Mouse (Mus musculus) forebrain, postnatal 0 days (tissue): ENCODE measurements at regions not wholly inside any gene's neighbourhood (a gene's known extent, or its start where the extent isn't known, plus 50 kb on each side); places are given as distances from the start of the nearest gene placed in this dataset.

Source experiments
- ATAC-seq: fragments of 200-750 bp; cut with Nextera tagmentation; 2 replicates; pipeline ENCODE4 v1.8.0; 2017; ENCODE audit warnings: mild to moderate bottlenecking, moderate library complexity
- DNase-seq: peaks from one replicate; pipeline ENCODE4 v3.0.0-alpha.2; 2015
- H3K27ac ChIP-seq: fragments of 300-500 bp; sonication (generic); 2 replicates; pipeline ENCODE4 v1.5.1; 2014; ENCODE audit warnings: low read depth, mild to moderate bottlenecking, antibody characterized with exemption, low read length, moderate library complexity, mixed read lengths
- H3K27me3 ChIP-seq: fragments of 300-500 bp; sonication (generic); 2 replicates; pipeline ENCODE4 v1.6.1; 2014; ENCODE audit warnings: mild to moderate bottlenecking, low read length, mixed read lengths; ENCODE audit not compliant: insufficient read depth
- H3K36me3 ChIP-seq: fragments of 300-500 bp; sonication (generic); 2 replicates; pipeline ENCODE4 v1.6.1; 2014; ENCODE audit warnings: mild to moderate bottlenecking, moderate library complexity; ENCODE audit not compliant: insufficient read depth
- H3K4me1 ChIP-seq: fragments of 300-500 bp; sonication (generic); 2 replicates; pipeline ENCODE4 v1.6.1; 2014; ENCODE audit warnings: antibody characterized with exemption; ENCODE audit not compliant: insufficient read depth
- H3K4me2 ChIP-seq: fragments of 300-500 bp; sonication (generic); 2 replicates; pipeline ENCODE4 v1.6.1; 2014; ENCODE audit warnings: low read depth, mild to moderate bottlenecking, moderate library complexity
- H3K4me3 ChIP-seq: fragments of 300-500 bp; sonication (generic); 2 replicates; pipeline ENCODE4 v1.5.1; 2014; ENCODE audit warnings: low read depth, low read length, mixed read lengths
- H3K9ac ChIP-seq: fragments of 300-500 bp; sonication (generic); 2 replicates; pipeline ENCODE4 v1.6.1; 2014; ENCODE audit warnings: mild to moderate bottlenecking
- H3K9me3 ChIP-seq: fragments of 300-500 bp; sonication (generic); 2 replicates; pipeline ENCODE4 v1.6.1; 2016; ENCODE audit warnings: low read length
- CTCF ChIP-seq: sonication (generic); IDR thresholded peaks from 2 replicates; pipeline ENCODE4 v1.5.1; 2016; ENCODE audit warnings: antibody characterized with exemption, control low read depth, low read depth
- WGBS: fragments of 180-500 bp; shearing (Covaris S2); extraction: QIAGEN DNeasy Blood & Tissue Kit; methylation state at CpG from one replicate; pipeline ENCODE4 v1.1.7; 2014; 5-methylcytosine and 5-hydroxymethylcytosine counted together

DNA sequence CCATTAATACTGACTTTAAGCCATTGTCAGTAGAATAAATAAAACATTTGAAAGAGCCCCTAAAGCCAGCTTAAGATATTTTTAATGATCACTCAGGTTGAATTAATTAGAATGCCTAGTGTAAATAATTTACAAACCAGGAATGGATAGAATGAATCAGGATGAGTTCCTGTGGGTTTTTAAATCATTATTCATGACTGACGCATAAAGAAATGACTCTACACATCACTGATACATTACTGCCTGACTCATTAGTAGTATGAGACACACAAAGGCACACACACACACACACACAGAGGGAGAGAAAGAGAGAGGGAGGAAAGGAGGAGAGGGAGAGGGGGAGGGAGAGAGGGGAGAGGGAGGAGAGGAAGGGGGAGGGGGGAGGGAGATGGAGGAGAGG, 612.0 kb downstream of the Ipmk start:
- DNase-seq = no peak
- H3K9me3 ChIP-seq = no peaks in the 10 kb centered on the region
- H3K36me3 ChIP-seq = no peaks in the 10 kb centered on the region
- no peaks in the 10 kb centered on the region for H3K27me3 ChIP-seq
- WGBS = 61% methylated on average over 1 of the region's 1 CpGs
- no peak overlapping the region for H3K4me3 ChIP-seq
- ATAC-seq = no peak
- no peak overlapping the region for H3K27ac ChIP-seq
- no peak overlapping the region for H3K9ac ChIP-seq
- H3K4me1 ChIP-seq = no peaks in the 10 kb centered on the region
- TF ChIP-seq CTCF = no peak
- H3K4me2 ChIP-seq = no peak overlapping the region

DNA sequence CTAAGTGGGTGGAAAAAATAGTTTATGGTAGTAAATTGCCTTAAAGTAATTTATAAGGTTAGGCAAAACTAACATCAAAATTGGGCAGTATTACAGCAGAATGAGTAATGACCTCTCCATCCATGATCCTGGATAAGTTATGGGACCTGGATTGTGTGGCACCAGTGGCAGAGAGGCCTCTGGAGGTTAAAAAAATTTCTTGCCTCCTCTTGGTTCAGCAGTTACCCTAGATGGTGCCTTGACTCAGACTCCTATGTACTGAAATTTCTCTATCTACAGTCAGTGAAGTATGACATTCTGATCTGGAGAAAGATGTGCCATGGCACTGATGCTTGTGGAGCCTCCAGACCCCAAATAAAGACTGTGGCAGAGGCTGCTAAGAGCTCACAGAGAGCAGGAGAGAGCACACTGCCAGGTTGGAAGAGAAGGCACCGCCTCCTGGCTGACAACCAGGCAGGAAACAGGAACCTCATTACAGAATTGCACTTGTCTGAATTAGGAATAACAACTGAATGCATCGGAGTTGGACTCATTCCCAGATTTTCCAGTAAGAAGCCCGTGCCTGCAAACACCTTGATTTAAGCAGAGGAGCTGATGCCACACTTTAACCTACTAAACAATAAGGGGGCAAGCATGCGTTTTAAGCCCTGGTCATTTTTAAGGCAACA, 613.0 kb downstream of the Ipmk start:
- no peak overlapping the region for H3K4me2 ChIP-seq
- H3K9ac ChIP-seq = no peak overlapping the region
- H3K36me3 ChIP-seq = no peaks in the 10 kb centered on the region
- ATAC-seq = peak; percentile 78; the same call in 1 of the 2 replicates
- H3K4me3 ChIP-seq = no peak overlapping the region
- peak overlapping the region; percentile 5; the same call in 1 of the 2 replicates for H3K27ac ChIP-seq
- 25% methylated on average over 4 of the region's 4 CpGs for WGBS
- H3K9me3 ChIP-seq = no peaks in the 10 kb centered on the region
- no peaks in the 10 kb centered on the region for H3K4me1 ChIP-seq
- H3K27me3 ChIP-seq = no peaks in the 10 kb centered on the region
- TF ChIP-seq CTCF = no peak
- DNase-seq = peak; percentile 36

DNA sequence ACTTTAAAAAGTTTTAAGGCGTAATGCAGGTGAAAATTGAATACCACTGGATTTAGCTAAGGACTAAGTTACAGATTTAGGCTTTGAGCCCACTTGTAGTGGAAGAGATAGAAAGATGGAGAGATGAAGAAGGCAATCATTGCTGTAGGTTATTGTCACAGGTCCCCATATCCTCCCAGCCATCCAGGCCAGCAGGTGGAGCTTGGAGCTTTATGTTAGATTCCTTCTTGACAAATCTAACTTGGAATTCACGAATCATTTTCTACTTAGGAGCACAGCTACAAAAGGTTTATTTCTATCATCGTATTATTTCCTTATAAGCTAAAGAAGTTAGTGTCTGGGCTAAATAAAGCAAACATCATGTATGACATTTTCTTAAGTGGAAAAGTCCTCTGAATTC, 630.5 kb downstream of the Ipmk start:
- Histone ChIP-seq H3K4me2 (no peak overlapping the region), H3K27me3 (no peaks in the 10 kb centered on the region), H3K4me3 (no peak overlapping the region), H3K36me3 (no peaks in the 10 kb centered on the region), H3K4me1 (no peaks in the 10 kb centered on the region), H3K9ac (no peak overlapping the region), H3K9me3 (no peaks in the 10 kb centered on the region), H3K27ac (no peak overlapping the region)
- DNase-seq (peak; percentile 52), ATAC-seq (no peak)
- 79% methylated on average over 3 of the region's 3 CpGs for WGBS
- TF ChIP-seq CTCF = peak; percentile 58

DNA sequence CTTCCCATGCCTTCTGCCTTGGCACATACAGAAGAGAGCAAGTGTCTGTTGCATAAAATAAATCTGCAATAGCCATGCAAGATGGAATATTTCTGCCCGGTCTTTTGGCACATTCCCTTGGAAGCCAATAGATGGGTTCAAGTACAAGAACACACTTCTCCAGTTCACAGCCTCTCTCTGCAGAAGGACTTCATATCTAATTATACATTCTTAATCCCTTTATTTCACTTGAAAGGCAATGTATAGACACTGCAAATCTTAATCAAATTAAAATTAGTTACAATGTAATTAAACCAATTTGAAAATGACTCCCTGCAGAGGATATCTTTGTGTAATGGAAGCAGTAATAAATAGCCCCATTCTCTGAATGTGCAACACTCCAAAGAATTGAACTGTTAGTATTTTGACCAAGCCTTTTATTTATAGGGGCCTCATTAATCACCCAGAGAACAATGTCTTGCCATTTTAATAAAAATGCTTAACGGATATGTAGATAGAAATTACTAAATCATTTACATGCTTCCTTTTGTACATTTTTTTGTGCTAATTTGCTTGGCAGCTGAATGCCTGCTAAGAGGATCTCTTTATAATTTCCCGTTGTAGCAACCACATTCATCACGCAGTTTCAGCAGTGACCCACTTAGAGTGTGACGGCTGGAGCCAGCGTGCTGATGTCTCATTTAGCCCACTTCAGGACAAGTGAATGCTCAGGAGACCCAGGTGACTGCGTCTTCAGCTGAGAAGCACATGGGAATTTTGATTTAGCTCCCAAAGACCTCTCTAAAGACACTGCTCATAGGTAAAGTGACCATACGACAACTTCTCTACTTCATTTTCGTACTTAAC, 651.5 kb upstream of the Zwint start:
- 29% methylated on average over 9 of the region's 9 CpGs for WGBS
- Histone ChIP-seq H3K27me3 (no peaks in the 10 kb centered on the region), H3K36me3 (no peaks in the 10 kb centered on the region), H3K9ac (no peak overlapping the region), H3K27ac (no peak overlapping the region), H3K4me1 (peaks cover 3% of the 10 kb centered on the region; the same call in 1 of the 2 replicates), H3K9me3 (no peaks in the 10 kb centered on the region), H3K4me2 (no peak overlapping the region), H3K4me3 (no peak overlapping the region)
- TF ChIP-seq CTCF = no peak
- DNase-seq (peak; percentile 32), ATAC-seq (peak; percentile 65)
